Mouse (Mus musculus) G1E (cell line): ENCODE results near the gene Magi1. TPM values are rescaled to one million over a fixed set of nuclear protein-coding genes. Genes with fewer than 3 reads are reported as not detected.

Experiments
- ATAC-seq: 2 replicates; pipeline ENCODE4 v1.8.0; 2016; ENCODE audit warnings: mild to moderate bottlenecking; ENCODE audit not compliant: insufficient number of reproducible peaks, poor library complexity, low FRiP score, severe bottlenecking; ENCODE audit errors: extremely low read depth
- DNase-seq: peaks from one replicate; pipeline ENCODE4 v3.0.0; 2012; ENCODE audit warnings: low spot score
- H3K27me3 ChIP-seq: 2 replicates; pipeline ENCODE4 v1.6.1; 2012; ENCODE audit warnings: mild to moderate bottlenecking, low read length, inconsistent platforms; ENCODE audit not compliant: insufficient read depth
- H3K36me3 ChIP-seq: replicated peaks from 2 replicates; pipeline ENCODE3; 2012; ENCODE audit warnings: mild to moderate bottlenecking, inconsistent platforms
- H3K4me1 ChIP-seq: 2 replicates; pipeline ENCODE4 v1.6.1; 2012; ENCODE audit warnings: low read depth, low read length, inconsistent platforms, mixed read lengths; ENCODE audit not compliant: insufficient read depth
- H3K4me3 ChIP-seq: 2 replicates; pipeline ENCODE4 v1.5.1; 2012; ENCODE audit warnings: low read depth, mild to moderate bottlenecking, inconsistent platforms, low read length, moderate library complexity, mixed read lengths
- H3K9me3 ChIP-seq: replicated peaks from 2 replicates; pipeline ENCODE4 v1.6.1; 2012; ENCODE audit warnings: inconsistent platforms
- CTCF ChIP-seq: IDR thresholded peaks from 2 replicates; pipeline ENCODE4 v1.5.1; 2012; ENCODE audit warnings: low read depth, low read length, inconsistent platforms, mixed read lengths
- GATA1 ChIP-seq: IDR thresholded peaks from 2 replicates; pipeline ENCODE4 v1.6.1; 2012; ENCODE audit warnings: borderline replicate concordance, low read length, inconsistent platforms, mixed read lengths
- GATA2 ChIP-seq: IDR thresholded peaks from 2 replicates; pipeline ENCODE4 v1.6.1; 2012; ENCODE audit warnings: low read depth, low read length, inconsistent platforms, borderline replicate concordance
- POLR2AphosphoS5 ChIP-seq: IDR thresholded peaks from 2 replicates; pipeline ENCODE4 v1.6.1; 2012; ENCODE audit warnings: low read depth, low read length, inconsistent platforms; ENCODE audit not compliant: insufficient replicate concordance
- TAL1 ChIP-seq: conservative IDR thresholded peaks from 2 replicates; pipeline ENCODE4 v1.6.1; 2012; ENCODE audit warnings: low read depth, low read length, inconsistent platforms, mixed read lengths
- polyA plus RNA-seq: library from polyadenylated mRNA; stranded (reverse); fragments of >175 nt; gene quantifications from 2 replicates; pipeline ENCODE4 v1.2.3, GENCODE M21; 2012
- total RNA-seq, 2 experiments: library from RNA; stranded (forward) in 1 of 2; stranded (reverse) in 1 of 2; fragments of 200-1000 nt in 1 of 2; fragments of >200 nt in 1 of 2; fragmentation: Nextera tagmentation in 1 of 2; gene quantifications; 2 replicates each; pipeline ENCODE4 v1.2.3; 2014 to 2017

The Magi1 gene
- total and polyA plus RNA-seq, 3 experiments: 0.21 to 10.0 (median 1.6) TPM

DNA sequence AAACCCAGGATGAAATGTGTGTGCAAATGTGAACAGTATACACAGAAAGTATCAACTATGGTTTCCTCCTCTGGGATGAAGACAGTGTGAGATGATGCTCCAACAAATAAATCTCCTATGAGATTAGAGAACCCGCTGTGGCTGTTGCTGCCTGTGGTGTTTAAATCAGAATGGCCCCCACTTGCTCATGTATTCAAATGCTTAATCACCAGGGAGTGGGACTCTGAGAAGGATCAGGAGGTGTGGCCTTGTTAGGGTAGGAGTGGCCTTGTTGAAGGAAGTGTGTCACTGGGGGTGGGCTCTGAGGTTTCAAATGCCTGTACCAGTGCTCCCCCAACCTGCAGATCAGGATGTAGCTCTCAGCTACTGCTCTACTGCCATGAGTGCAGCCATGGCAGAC is 410.2 kb downstream of the Magi1 start:
- Histone ChIP-seq H3K36me3 (no peaks in the 10 kb centered on the region), H3K4me1 (peaks cover 14% of the 10 kb centered on the region), H3K27me3 (no peaks in the 10 kb centered on the region), H3K4me3 (no peak overlapping the region), H3K9me3 (peaks cover 9% of the 10 kb centered on the region; the same call in 1 of the 2 replicates)
- ATAC-seq (no peak), DNase-seq (no peak)
- TF ChIP-seq GATA1 (no peak), POLR2AphosphoS5 (no peak), GATA2 (no peak), TAL1 (no peak), CTCF (no peak)

DNA sequence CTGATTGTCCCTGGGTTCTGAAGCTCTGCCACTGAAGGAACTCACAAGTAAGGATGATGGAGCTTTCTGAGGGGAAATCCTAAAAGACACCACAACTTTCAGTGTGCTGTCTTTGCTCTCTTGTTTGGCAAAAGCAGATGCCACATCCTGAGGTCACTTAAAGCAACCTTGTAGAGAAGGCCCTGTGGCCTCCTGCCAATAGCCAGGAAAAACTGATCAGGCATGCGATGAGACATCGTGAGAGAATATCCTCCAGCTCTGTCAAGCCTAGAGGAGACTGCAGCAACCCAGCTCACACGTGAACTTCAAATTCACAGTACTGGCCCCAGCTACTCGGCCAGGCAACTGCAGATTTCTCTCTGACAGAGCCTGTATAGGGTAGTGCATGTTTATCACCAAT is 412.2 kb downstream of the Magi1 start:
- DNase-seq (no peak), ATAC-seq (no peak)
- no peak overlapping the region for H3K4me3 ChIP-seq
- H3K9me3 ChIP-seq: peaks cover 7% of the 10 kb centered on the region; the same call in 1 of the 2 replicates
- TF ChIP-seq TAL1: no peak
- TF ChIP-seq POLR2AphosphoS5: no peak
- TF ChIP-seq GATA2: no peak
- no peak for TF ChIP-seq CTCF
- no peak for TF ChIP-seq GATA1
- H3K36me3 ChIP-seq: no peaks in the 10 kb centered on the region
- no peaks in the 10 kb centered on the region for H3K27me3 ChIP-seq
- H3K4me1 ChIP-seq: peaks cover 12% of the 10 kb centered on the region

DNA sequence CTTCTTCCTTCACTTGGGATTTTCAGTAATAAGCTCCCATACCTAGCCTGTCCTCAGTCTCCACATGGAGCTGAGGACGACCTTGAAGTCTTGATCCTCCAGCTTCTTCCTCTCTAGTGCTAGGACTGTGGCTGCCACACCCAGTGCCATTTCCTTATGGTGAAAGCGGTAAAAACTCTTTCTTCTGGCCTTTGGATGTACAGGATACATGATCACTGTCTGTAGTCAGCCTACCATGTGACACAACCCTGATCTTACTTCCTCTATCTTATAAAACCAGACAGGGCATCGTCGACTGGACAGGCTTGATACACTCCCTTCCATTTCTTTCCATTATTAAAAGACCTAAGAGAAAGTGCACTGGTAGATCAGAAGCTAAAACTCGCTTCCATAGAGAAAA is 413.7 kb downstream of the Magi1 start:
- DNase-seq (peak; percentile 2), ATAC-seq (peak; percentile 74)
- no peaks in the 10 kb centered on the region for H3K36me3 ChIP-seq
- H3K27me3 ChIP-seq: no peaks in the 10 kb centered on the region
- peaks cover 7% of the 10 kb centered on the region; the same call in 1 of the 2 replicates for H3K9me3 ChIP-seq
- H3K4me1 ChIP-seq: peaks cover 7% of the 10 kb centered on the region; the same call in 1 of the 2 replicates
- H3K4me3 ChIP-seq: no peak overlapping the region
- TF ChIP-seq CTCF (no peak), GATA1 (no peak), TAL1 (peak; percentile 25; the same call in 1 of the 2 replicates), POLR2AphosphoS5 (no peak), GATA2 (no peak)

DNA sequence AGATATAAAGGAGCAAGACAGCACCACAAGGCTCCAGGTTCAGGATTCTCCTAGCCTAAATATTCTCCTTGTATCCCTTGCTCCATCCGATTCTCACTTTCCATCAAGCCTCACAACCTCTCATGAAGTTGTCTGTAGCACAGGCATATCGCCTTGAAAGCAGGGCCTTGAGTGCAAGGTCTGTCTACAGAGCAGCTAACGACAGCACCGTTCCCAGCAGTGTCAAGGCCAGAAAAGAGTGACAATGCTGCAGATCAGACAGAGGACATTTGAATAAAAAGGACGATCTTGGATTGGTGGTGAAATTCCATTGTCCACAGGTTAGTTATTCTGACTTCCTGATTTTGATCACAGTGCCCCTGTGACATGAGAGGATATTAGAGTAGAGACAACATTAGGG is 421.5 kb downstream of the Magi1 start:
- peaks cover 2% of the 10 kb centered on the region for H3K9me3 ChIP-seq
- DNase-seq: no peak
- no peak for TF ChIP-seq TAL1
- TF ChIP-seq GATA1: no peak
- TF ChIP-seq CTCF: no peak
- no peak for TF ChIP-seq POLR2AphosphoS5
- TF ChIP-seq GATA2: no peak

DNA sequence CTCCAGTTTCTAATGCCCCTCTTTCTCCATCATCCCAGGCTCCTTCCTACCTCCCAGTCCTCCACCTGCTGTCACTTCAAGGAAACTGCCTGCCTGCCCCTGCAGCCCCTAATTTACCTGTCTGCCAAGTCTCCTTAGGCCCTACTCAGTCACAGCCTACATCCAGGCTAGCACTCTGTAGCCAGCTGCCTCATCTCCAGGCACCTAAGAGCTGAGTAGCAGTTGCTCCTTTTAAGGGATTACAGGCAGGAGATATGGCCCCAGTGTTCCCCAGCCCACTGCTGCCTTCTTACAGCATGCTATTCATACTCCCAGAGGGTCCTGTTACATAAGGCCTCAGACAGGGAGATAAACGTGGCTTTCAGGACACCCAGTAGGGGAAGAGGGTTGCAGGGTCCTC is 426.9 kb downstream of the Magi1 start:
- peaks cover 13% of the 10 kb centered on the region for H3K9me3 ChIP-seq

More for the DNA sequence above, 421.5 kb downstream of the Magi1 start:
- no peaks in the 10 kb centered on the region for H3K4me1 ChIP-seq
- no peak overlapping the region for H3K4me3 ChIP-seq
- H3K36me3 ChIP-seq: no peaks in the 10 kb centered on the region
- ATAC-seq: no peak
- no peaks in the 10 kb centered on the region for H3K27me3 ChIP-seq

DNA sequence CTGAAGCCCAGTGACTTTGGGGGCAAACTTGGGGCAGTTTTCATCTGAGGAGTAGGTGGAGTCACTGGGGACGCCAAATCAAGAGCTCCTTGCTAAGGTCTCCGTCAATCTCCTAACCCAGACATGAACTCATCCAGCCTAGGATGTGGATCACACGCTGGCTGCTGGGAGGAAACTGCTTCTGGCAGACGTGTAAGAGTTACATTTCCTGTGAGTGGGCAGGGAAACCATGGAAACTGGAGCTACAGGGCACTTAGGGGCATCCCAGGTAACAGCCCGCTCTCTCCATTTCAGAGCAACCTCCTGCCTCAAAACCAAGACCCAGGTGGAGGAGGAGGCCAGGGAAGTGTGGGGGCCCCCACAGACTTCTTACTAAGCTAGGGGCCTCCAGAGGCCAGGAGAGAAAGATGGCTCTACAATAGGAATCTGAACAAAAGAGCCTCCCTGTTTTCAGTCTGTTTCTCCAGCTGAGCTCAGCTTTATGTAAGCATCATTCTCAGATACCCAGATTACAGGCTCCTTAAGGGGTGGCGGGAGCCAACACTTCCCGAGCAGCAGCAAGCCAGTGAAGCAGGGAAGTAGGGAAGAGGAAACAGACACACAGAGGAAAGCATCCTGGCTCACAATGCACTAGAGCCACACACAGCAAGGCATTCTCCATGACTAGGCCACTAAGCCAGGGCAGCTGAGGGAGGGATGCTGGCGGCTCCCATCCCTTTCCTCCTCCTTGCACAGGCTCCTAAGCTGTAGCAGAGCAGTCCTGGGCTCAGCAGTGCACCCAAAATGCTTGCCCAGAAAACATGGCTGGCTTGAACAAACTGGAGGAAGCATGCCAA is 427.7 kb downstream of the Magi1 start:
- no peak overlapping the region for H3K4me3 ChIP-seq
- H3K9me3 ChIP-seq: peaks cover 13% of the 10 kb centered on the region
- no peak for ATAC-seq

More for the DNA sequence above, 426.9 kb downstream of the Magi1 start:
- TF ChIP-seq GATA1: no peak
- no peak for TF ChIP-seq CTCF
- TF ChIP-seq TAL1: no peak
- no peak for TF ChIP-seq GATA2
- TF ChIP-seq POLR2AphosphoS5: no peak
- no peaks in the 10 kb centered on the region for H3K4me1 ChIP-seq
- 0 out of 2 replicates have a peak, but pooled peaks cover 2% of the 10 kb centered on the region for H3K27me3 ChIP-seq
- no peak for ATAC-seq
- DNase-seq: no peak
- no peaks in the 10 kb centered on the region for H3K36me3 ChIP-seq
- no peak overlapping the region for H3K4me3 ChIP-seq

More for the DNA sequence above, 427.7 kb downstream of the Magi1 start:
- TF ChIP-seq GATA2: no peak
- no peak for TF ChIP-seq GATA1
- TF ChIP-seq POLR2AphosphoS5: no peak
- no peak for TF ChIP-seq TAL1
- no peak for DNase-seq
- Histone ChIP-seq H3K4me1 (no peaks in the 10 kb centered on the region), H3K27me3 (0 out of 2 replicates have a peak, but pooled peaks cover 2% of the 10 kb centered on the region), H3K36me3 (no peaks in the 10 kb centered on the region)
